Mouse (Mus musculus) cerebellum, adult 9-10 months (tissue): ENCODE measurements around the gene Kcnk5.

ENCODE experiments used
- DNase-seq: peaks from one replicate; pipeline ENCODE4 v3.0.0; 2022

The Kcnk5 gene

DNA sequence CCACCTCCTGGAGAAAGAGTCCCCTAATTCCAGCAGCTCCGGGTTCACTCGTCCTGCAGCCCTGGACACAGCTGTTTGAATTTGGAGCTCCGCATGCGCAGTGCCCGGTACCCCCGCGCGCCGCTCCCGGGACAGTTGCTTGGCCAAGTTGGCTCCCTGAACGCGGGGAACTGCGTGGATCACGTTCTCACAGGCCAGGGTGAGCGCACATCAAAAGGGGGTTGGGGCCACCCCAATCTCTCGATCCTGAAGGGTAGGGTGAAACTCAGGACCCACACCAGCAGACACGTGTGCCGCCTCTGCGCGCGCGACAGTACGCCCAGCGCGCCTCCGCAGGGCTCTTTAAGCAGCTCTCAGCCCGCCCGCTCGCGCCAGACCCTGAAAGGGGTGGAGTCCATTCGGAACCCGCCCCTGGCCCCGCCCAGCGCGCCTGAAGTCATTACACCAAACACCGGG, at the start of gene Kcnk5:
Kcnk5 (minus strand) TSS at position 344 of the 456 bp plus-strand sequence.
- peak; percentile 12 for DNase-seq

DNA sequence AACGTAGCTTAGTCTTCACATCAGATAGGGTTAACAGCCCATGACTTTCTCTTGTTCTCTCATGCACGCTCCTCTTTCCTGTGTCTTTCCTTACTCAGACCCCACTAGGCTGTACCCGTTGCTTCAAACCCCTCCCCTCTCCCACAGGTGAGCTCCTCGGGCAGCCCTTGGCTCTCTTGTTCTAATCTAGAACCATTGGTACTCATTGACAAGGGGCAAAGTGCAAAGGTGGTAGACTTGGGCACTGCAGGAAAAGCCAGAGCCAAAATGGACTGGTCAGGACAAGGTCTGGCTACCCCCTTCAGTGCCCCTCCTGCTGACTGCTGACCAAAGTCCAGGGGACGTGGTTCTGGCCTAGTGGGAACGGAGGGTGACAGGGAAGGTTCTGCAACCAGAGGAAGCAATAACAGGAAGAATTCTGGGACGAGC, 48.5 kb upstream of the Kcnk5 start:
- DNase-seq = no peak

DNA sequence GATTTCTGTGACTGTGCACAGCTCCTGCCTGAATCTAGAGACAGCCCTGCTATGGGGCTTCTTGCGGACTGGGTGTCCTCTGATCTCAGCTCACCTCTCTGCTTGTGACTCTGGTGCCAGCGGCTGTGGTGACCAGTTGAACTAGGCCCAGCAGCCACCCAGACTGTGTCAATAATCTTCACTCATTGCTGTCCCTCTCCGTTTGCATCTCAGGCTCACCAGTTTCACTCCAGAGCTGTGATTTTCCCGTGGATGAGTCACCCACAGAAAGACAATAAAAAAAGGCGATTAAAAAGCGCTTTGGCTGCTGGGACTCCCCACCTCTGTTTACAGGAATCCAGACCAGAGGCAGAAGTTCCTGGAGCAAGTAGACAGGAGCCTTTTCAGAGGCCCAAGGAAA, 47.8 kb upstream of the Kcnk5 start:
- DNase-seq = no peak

DNA sequence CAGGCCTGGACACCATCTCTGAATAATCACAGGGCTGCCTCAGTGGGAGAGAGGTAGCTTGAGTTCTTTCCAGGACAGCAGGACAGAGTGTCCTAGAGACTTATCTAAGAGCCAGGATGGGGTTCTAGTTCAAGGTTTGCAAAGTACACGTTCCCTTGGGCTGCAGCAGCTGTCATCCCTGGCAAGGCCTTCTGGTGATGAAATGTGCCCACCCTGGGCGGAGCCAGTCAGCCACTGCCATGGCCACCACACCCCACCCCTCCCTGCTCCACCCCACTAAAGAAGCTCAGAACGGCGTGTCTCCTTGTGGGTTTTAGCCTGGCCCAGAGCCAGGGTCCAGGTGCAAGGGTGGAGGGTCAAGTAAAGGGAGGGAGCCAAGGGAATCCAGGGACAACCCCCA, 46.7 kb upstream of the Kcnk5 start:
- DNase-seq = no peak

DNA sequence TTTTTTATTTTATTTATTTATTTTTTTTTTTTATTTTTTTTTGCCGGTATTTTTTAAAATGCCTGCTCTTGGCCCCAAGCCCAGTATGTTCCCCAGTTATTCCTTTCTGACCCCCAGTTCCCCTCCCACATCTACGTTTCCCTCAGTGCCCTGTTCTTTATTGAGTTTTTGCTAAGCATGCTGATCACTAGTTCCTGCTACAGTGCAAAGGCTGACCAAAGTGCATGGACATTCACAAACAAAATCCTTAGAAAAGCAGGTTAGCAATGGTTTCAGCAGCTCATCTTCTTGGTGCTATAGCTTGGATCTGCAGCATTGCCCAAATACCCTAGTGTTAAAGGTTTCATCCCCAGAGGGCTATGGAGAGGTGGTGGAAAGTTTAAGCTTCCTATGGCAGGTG, 45.4 kb upstream of the Kcnk5 start:
- no peak for DNase-seq

DNA sequence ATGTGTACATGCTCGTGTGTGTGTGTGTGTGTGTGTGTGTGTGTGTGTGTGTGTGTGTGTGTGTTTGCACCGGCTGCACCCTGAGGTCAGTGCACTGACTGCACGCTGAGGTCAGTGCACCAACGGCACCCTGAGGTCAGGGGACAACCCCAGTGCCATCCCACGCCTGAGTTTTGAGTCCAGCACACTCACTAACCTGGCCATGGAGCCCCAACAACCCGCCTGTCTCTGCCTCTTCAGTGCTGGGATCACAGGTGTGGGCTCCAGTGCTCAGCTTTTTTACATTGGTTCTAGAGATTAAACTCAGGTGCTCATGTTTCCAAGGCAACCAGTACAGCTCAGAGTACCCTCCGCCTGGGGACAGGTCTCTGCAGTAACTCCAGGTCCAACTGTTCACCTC, 44.9 kb upstream of the Kcnk5 start:
- DNase-seq = no peak

DNA sequence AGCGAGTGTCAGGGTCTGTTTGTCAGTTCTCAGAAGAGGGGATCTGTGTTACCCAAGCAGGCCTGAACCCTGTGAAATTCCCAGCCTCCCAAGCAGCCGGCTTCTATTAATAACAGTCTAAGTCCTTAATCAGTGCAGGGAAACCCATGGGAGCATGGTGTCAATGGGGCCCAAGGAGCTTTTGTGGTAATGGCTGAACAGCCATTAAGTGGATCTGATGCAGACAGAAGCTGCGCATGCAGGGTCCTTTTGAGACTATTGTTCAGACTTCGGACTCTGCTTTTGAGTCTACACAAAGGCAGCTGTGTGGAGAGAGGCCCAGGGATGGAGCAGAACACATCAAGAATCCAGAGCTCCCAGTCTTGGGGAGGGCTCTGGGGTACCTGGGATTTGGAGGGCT, 43.9 kb upstream of the Kcnk5 start:
- DNase-seq = no peak

DNA sequence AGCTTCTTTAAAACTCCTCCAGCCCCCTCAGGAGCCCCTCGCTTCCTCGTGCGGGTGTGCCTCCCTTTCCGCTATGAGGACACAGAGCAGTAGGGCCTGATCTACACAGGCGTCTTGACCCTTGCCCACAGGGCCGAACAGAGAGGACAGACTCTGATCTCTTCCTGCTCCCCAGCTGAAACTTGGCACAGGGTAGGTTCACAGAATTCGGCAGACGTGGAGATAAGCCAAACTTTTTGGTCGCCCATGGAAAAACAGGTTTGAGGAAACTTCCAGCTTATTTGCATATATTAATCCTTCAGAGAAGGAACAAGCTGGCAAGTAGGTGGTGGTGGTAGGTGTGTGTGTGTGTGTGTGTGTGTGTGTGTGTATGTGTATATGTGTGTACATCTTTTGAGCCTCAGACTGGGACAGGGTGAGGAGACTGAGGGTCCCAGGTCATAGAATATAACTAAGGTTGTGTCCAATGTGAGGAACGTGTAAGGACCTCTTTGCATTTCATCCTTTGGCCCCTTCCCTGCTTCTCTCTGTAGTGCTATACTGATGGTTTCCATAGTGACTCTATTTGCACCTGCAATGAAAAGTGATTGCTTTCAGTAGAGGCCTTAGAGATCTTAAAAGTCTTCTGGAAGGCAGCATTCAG, 43.1 kb upstream of the Kcnk5 start:
- DNase-seq = no peak

DNA sequence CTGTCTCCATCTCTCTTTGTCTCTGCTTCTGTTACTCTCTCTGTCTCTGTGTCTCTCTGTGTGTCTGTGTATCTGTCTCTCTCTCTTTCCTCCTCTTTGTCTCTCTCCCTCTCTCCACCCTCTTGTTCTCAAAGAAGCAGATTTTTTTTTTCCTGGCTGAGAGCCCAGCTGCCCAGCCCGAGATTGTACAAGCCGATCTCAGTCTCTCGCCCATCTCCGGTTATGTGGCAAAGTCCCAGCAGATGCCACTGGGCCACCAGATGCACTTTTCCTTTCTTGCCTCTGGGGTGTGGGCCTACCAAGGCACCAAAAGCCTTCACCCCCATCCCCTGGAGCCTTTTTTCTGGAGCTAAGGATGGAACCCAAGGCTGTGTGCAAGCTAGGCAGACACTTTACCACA, 42.6 kb upstream of the Kcnk5 start:
- DNase-seq = no peak

DNA sequence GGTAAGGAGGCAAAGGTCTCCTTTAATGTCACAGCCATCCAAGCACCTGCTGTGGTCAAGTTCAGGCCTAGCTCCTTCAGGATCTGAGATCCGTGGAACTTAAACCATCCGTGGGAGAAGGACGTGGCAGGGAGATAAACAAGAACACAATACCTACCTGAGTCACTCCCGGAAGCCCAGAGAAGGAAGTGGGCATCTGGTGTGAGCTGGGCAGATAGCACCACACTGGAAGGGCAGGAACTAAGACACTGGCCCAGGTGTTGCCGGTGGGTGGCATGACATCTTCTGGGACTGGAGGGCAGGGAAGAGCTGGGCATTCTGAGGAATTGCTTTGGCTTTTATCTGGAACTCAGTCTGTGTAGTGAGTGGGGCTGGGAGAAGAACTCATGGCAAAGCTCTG, 41.6 kb upstream of the Kcnk5 start:
- DNase-seq = no peak

DNA sequence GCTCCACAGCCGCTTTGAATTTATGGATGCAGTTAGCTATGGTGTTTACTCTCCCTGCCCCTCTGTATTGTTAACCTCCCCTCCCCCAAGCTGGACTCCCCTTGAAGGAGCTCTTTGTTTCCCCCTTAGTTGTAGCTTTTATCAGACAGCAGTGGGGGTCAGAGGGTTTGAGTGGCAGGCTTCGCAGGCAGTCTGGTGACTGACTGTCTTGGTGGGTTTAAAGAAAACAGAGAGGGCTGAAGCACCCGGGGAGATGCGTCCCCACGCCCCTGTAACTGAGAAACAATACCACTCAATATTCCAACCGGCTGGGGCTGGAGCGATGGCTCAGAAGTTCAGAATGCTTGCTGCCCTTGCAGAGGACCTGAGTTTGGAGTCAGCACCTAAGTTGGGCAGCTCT, 39.5 kb upstream of the Kcnk5 start:
- DNase-seq = no peak

DNA sequence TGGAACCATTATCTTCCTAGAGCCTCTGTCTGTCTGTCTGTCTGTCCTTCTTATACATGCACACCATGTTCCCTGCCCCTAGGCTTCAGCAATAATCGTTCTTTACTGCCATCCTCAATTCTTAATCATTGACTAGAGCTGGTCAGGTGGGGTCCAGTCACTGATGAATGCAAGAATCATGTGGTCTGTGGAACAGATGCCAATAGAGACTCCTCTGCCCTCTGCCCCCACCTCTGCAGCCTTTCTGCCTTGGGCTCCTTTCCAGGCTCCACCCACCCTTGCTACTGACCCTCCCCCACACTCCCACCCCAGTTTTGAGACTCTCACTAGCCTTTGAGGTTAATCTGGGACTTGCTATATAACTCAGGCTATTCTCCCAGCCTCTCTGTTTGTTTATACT, 38.2 kb upstream of the Kcnk5 start:
- DNase-seq = no peak

DNA sequence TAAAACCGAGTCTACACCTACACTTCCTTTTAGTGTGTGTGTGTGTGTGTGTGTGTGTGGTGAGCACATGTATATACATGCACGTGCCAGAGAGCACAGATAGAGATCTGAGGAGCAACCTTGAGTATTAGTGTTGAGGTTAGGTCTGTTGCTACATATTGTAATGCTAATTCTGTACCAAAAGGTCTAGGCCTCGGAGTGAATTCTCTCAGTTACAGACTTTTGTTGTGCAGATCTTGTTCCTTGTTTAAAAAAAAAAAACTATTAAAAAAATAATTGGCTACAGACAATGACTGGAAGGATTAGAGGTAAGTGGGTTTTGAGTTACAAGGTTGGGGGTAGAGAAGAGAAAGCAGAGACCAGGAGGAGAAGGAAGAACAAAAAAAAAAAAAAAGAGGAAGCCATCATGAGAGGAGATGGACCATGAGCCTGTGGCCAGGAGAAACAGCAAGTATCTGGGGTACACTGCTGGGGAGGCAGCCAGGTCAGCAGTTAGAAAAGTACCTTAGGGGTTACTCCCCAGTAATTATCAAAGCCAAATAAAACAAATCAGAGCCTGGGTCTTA, 35.8 kb upstream of the Kcnk5 start:
- no peak for DNase-seq

DNA sequence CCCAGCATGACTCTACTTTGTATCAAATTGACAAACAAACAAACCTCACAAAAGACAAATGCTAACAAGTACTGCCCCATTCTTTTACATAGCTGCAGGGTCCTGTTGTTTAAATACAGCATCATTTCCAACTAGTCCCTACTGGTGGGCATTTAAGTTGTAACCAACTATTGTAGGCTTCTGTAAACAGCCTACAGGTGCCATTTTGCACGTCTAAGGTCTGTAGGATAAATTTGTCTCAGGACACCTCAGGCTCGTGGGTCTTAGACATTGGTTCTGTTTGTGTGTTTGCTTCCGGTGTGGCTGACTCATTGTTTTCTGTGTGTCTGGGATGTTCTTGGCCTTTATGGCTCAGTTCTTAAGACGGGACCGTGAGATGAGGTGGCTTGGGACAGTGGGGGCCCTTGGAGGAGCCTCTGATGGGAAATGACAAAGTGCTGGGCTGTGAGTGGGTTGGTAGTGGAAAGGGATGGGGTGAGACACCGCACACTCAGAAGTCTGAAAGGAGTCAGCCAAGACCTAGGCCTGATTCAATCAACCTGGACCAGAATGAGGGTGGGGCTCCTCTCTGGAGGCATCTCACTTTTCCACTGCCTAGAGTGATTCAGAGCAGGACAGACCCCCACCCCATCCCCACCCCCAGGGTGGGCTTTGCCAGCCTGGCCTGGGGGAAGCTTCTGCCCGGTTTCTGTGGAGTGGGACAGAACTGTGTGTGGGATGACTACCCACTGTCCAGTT, 35.1 kb upstream of the Kcnk5 start:
- no peak for DNase-seq

DNA sequence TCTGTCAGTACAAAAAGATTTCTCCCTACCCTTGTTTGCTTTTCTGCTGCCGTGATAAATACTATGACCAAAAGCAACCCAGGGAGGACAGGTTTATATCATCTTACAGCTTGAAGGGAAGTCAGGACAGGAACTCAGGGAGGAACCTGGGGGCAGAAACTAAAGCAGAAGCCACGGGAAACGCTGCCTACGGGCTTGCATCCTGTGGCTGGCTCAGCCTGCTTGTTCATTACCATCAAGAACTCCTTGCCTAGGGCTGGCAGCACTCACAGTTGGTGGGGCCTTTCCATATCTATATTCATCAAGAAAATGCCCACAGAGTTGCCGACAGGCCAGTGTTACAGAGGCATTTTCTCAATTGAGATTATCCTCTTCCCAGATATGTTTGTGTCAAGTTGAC, 34.2 kb upstream of the Kcnk5 start:
- DNase-seq = no peak

DNA sequence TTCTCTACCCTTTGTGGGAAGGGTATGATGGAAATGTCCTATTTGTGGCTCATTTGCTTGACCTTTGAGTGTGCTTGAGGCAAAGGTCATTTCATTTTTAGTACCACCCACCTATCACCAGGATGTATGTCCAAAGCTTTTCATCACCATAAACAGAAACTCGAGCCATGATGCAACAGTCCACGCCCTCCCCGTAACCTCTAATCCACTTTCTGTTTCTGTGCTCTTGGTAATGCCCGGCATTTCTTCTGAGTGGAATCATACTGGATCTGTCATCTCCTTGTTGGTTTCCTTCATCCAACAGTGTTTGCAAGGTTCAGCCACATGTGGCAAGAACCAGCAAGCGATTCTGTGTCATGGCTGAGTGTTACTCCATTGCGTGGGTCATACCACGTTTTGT, 32.5 kb upstream of the Kcnk5 start:
- no peak for DNase-seq

DNA sequence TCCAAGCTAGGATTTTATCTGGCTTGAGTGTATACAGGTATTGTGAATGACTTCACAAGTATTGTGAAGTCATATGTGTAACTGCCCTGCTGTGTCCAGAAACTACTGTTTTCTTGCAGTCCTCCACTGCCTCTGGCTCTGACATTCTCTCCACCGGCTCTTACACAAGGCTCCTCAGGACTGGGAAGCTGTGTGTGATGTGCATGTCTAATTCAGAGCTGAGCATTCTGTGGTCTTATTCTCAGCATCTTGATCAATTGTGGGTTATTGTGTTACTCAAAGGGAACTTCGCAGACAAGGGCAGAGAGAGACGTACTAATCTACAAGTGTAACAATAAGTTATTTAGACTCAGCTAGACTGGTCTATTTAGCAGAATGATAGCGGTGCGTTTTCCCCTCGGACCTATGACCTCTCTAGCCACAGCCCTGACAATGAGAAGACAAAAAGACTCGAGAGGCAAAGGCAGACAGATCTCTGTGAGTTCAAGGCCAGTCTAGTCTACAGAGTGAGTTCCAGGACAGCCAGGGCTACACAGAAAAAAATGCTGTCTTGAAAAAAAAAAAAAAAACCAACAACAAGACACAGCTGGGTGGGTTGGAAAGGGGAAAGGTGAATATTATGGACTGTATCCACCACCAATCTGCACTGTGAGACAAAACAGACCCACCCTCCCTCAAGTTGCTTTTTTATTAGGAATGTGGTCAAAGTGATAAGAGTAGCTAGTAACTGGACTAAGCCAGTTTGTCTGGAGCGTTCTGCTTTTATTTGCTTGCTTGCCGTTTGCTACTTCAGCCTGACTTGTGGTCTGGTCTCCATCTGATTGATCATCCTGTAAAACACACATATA, 30.4 kb upstream of the Kcnk5 start:
- DNase-seq = no peak

DNA sequence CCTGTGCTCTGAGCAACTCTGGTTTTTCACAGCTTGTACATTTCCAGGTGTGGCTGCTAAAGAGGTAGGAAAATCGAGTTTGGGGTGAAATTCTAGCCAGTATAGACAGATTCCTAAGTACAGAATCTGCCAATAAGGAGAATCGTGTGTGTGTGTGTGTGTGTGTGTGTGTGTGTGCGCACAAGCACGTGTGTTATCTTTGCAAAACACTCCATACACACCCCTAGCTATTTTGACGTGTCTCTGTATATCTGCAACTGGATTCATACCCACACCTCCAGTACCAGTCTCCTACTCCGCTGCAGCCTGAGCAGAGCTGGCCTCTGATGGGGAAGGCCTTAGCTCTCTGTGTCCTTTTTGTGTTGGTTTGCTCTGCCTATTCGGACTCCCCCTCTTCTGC, 28.3 kb upstream of the Kcnk5 start:
- no peak for DNase-seq

DNA sequence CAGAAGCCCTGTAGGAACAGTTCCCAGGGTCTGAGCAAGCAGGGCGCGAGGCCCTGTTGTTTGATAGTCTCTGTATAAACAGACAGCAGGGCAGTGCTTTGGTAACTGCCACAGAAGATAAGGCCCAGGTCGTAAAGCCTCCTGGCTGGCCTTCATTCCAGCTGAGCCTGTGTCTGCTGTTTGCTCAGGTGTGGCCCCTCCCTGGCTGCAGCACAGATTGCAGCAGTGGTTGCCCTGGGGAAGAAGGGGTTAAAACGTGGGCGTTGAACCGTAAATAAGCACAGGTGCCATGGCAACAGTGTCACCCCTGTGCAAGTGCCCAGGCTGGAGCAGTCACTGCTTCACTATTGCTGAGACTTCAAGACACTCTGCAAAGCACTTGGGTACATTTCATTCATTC, 26.8 kb upstream of the Kcnk5 start:
- DNase-seq = no peak

DNA sequence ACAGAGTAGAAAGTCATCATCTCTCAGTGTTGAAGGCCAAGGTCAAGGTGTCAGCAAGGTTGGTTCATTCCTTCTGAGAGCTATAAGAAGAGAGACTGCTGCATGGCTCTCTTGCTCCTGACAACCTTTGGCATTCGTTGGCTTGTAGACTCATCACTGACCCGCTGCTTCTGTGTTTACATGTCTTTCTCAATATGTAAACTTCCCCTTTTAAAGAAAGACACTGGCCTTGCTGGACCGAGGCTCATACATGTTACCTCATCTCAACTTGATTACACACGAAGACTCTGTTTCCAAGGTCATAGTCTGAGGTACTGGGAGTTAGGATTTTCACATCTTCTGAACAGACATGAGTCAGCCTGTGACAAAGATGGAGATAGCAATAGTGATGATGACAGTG, 24.1 kb upstream of the Kcnk5 start:
- DNase-seq = no peak

DNA sequence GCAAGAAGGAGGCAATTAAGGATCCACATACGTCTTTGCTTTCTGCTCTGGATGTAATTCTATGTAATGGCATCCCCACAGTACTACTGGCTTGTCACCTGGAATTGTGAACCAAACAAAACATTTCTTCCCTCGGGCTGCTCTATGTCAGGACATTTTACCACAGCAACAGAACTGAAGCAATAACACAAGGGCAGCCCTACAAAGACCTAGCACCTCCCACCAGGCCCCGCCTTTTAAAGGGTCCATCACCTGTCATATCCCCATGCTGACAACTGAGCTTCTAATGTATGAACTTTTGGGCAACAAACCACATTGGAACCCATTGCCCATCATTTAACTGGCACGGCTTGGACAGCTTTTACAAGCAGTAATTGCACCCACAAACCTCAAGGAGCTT, 21.7 kb upstream of the Kcnk5 start:
- no peak for DNase-seq

DNA sequence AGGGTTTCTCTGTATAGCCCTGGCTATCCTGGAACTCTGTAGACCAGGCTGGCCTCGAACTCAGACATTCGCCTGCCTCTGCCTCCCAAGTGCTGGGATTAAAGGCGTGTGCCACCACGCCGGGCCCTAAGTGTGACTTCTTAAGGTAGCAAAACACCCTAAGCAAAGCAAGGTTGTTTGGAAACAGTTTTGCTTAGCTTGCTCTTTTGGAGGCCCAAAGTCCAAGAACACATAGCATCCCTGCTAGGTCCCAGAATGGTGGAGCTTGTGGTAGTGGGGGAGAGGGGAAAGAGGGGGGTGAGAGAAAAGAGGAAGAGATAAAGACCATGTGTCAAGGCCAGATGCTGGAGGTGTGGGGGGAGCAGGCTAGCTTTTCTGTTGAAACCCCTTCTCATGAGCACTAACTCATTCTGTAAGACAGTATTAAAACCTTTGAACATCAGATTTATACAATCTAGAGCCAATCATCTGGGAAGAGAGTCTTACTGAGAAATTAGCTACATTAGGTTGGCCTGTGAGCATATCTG, 21.1 kb upstream of the Kcnk5 start:
- no peak for DNase-seq

DNA sequence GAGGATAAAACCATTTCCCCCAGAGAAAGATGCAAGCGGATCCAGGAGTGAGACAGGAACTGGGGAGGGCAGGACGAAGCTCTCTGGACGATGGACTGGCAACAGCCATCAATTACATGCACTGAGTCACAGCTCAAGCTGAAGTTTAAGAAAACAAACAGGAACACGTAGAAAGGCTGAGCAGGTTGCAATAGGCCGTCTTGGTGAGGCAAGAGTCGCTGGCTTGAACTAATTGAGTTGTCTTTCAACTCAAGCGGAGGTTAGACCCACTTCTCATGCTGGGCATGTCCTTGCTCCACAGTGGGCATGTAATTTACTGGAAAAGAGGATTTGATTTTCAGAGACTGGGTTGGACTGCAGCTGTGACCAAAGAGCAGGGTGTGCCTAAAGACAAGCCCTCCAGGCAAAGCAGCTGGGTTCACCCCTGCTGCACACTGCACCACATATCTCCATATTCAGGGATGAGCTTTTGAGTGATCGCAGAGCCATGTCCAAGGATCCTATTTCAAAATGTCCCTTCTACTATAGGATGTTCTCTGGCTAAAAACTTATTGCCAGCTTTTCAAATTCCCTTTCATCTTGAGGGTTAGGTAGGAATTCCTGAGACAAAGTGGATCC, 19.6 kb upstream of the Kcnk5 start:
- DNase-seq = no peak
